Comparison of ENCODE assay signal across 8 mouse cellular contexts in the genomic region with DNA sequence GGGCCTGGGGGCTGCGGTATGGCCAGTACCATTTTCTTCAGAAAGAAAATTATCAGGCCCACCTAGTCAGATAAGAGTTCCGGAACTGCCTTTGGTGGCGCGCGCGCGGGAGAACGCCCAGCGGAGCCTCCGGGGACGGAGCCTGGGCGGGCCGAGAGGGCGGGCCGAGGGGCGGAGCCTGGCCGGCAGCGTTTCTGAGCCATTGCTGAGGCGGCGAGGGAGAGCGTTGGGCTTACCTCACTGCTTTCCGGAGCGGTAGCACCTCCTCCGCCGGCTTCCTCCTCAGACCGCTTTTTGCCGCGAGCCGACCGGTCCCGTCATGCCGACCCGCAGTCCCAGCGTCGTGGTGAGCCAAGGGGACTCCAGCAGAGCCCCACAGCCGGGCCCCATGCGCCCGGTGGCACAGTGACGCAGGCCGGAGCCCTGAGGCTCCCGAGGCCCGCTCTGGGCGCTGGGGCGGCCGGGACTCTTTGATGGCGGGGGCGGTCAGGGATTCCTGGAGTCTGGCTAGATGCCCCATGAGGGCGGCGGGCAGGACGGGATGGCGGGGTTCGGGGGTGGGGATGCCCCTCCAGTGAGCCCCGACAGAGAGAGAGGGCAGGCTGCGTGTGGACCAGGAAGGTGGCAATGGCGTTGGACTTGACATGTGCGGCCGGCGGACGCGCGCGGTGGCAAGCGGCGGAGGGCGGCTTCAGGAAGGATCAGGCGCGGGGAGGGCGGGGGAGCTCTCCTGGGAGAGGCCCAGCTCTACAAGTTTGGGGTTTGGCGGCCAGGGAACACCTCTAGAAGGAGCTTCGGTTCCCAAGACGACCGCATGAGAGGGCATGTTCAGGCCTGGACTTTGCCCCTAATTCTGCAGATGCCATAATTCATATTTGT. TPM values are rescaled to one million over a fixed set of nuclear protein-coding genes. Genes with fewer than 3 reads are reported as not detected.
DNase-seq lines count a peak whose midpoint lies in the region; ATAC-seq and TF ChIP-seq lines count a peak whose summit lies in the region.

A gene (plus strand): TSS at position 233 of the 879 bp plus-strand sequence.

- ATAC-seq in heart, embryonic 14.5 days (ENCODE audit: insufficient number of reproducible peaks, insufficient read depth, low FRiP score, low read depth) = peak; percentile 92
- ATAC-seq in liver, embryonic 14.5 days (ENCODE audit: insufficient read depth) = peak; percentile 95
- peak; percentile 96 for ATAC-seq in stomach, embryonic 15.5 days (ENCODE audit: insufficient read depth, low FRiP score, low read depth)

- TF ChIP-seq CTCF in liver, embryonic 14.5 days (IDR thresholded peaks at IDR 0.05; ENCODE audit: low read depth) = no peak

- H3K4me2 ChIP-seq in heart, embryonic 14.5 days (ENCODE audit: low read length) = peak within 1 kb of the TSS; percentile 66
- H3K4me2 ChIP-seq in liver, embryonic 14.5 days (ENCODE audit: low read depth) = peak within 1 kb of the TSS; percentile 70
- peak within 1 kb of the TSS; percentile 48 for H3K4me2 ChIP-seq in stomach, embryonic 15.5 days

- H3K27me3 ChIP-seq in forebrain, embryonic 10.5 days (ENCODE audit: poor library complexity, severe bottlenecking) = no peaks in the 10 kb centered on the region
- H3K27me3 ChIP-seq in heart, embryonic 14.5 days (ENCODE audit: control insufficient read depth, insufficient read depth, low read length) = no peaks in the 10 kb centered on the region
- no peaks in the 10 kb centered on the region for H3K27me3 ChIP-seq in liver, embryonic 14.5 days (ENCODE audit: control insufficient read depth, insufficient read depth, low read length)
- H3K27me3 ChIP-seq in stomach, embryonic 15.5 days (replicated peaks) = no peaks in the 10 kb centered on the region

- H3K4me1 ChIP-seq in forebrain, embryonic 10.5 days = peaks cover 12% of the 10 kb centered on the region; the same call in 1 of the 2 replicates
- H3K4me1 ChIP-seq in heart, embryonic 14.5 days (ENCODE audit: control insufficient read depth in 2 of 2, insufficient read depth in 2 of 2, low read length in 2 of 2) = no peaks in the 10 kb centered on the region
- H3K4me1 ChIP-seq in liver, embryonic 14.5 days (replicated peaks; ENCODE audit: control insufficient read depth in 2 of 2, insufficient read depth in 2 of 2, low read length in 1 of 2) = peaks cover 0 to 2% of the 10 kb centered on the region in 2 experiments; a peak in 2 of 4 replicates
- no peaks in the 10 kb centered on the region for H3K4me1 ChIP-seq in stomach, embryonic 15.5 days

- 15% methylated on average over 63 of the region's 72 CpGs for whole genome bisulfite sequencing in forebrain, embryonic 10.5 days
- 15% methylated on average over 64 of the region's 72 CpGs for WGBS in heart, embryonic 14.5 days
- WGBS in liver, embryonic 14.5 days (ENCODE audit: insufficient replicate concordance) = 8% methylated on average over 67 of the region's 72 CpGs
- WGBS in stomach, embryonic 15.5 days = 12% methylated on average over 64 of the region's 72 CpGs

- peaks cover 5% of the 10 kb centered on the region for H3K36me3 ChIP-seq in forebrain, embryonic 10.5 days (replicated peaks)
- H3K36me3 ChIP-seq in heart, embryonic 14.5 days (ENCODE audit: control insufficient read depth, insufficient read depth, low read length) = no peaks in the 10 kb centered on the region
- H3K36me3 ChIP-seq in liver, embryonic 14.5 days (replicated peaks; ENCODE audit: control insufficient read depth, insufficient read depth, low read depth) = no peaks in the 10 kb centered on the region
- no peaks in the 10 kb centered on the region for H3K36me3 ChIP-seq in stomach, embryonic 15.5 days

- no peaks in the 10 kb centered on the region for H3K9me3 ChIP-seq in forebrain, embryonic 10.5 days
- no peaks in the 10 kb centered on the region for H3K9me3 ChIP-seq in heart, embryonic 14.5 days (ENCODE audit: control insufficient read depth, low read length)
- no peaks in the 10 kb centered on the region for H3K9me3 ChIP-seq in liver, embryonic 14.5 days (ENCODE audit: control insufficient read depth, low read length)
- H3K9me3 ChIP-seq in stomach, embryonic 15.5 days = no peaks in the 10 kb centered on the region

- peak; percentile 75 to 81 for DNase-seq in CD8-positive naive resting alpha-beta T cell, adult 2 months (ENCODE audit: low read depth in 2 of 2, low spot score in 2 of 2)
- peak; percentile 53 for DNase-seq in c-Kit-positive CD71-negative TER-119-negative erythroid progenitor cells, embryonic 14.5 days (ENCODE audit: low read depth)
- peak; percentile 78 for DNase-seq in forebrain, embryonic 10.5 days (ENCODE audit: extremely low spot score, low spot score)
- peak; percentile 92 for DNase-seq in kidney, postnatal 14 days
- peak; percentile 67 to 73 (median 68) for DNase-seq in liver, embryonic 14.5 days (ENCODE audit: low read depth in 3 of 3, low spot score in 3 of 3)
- DNase-seq in neural tube, embryonic 10.5 days (ENCODE audit: extremely low spot score, low spot score) = peak; percentile 75

- peak within 1 kb of the TSS; percentile 70 for H3K4me3 ChIP-seq in forebrain, embryonic 10.5 days
- peak within 1 kb of the TSS; percentile 69 to 83 for H3K4me3 ChIP-seq in heart, embryonic 14.5 days (ENCODE audit: control insufficient read depth in 1 of 2, insufficient read depth in 1 of 2, low read depth in 1 of 2, low read length in 2 of 2)
- H3K4me3 ChIP-seq in liver, embryonic 14.5 days (ENCODE audit: insufficient read depth in 1 of 2, low read depth in 2 of 2, low read length in 2 of 2) = peak within 1 kb of the TSS; percentile 87 to 97
- H3K4me3 ChIP-seq in stomach, embryonic 15.5 days (replicated peaks) = peak within 1 kb of the TSS; percentile 64

- H3K27ac ChIP-seq in forebrain, embryonic 10.5 days = peak within 1 kb of the TSS; percentile 94
- peak within 1 kb of the TSS; percentile 91 to 93 for H3K27ac ChIP-seq in heart, embryonic 14.5 days (replicated peaks in 1 of 2; ENCODE audit: control insufficient read depth in 1 of 2, insufficient read depth in 1 of 2, low read depth in 2 of 2, low read length in 2 of 2)
- peak within 1 kb of the TSS; percentile 85 for H3K27ac ChIP-seq in liver, embryonic 14.5 days
- H3K27ac ChIP-seq in stomach, embryonic 15.5 days = peak within 1 kb of the TSS; percentile 94

- H3K9ac ChIP-seq in heart, embryonic 14.5 days (ENCODE audit: low read length) = peak within 1 kb of the TSS; percentile 92
- peak within 1 kb of the TSS; percentile 90 for H3K9ac ChIP-seq in liver, embryonic 14.5 days (replicated peaks)
- H3K9ac ChIP-seq in stomach, embryonic 15.5 days = peak within 1 kb of the TSS; percentile 66

- TF ChIP-seq EP300 in liver, embryonic 14.5 days (IDR thresholded peaks at IDR 0.05; ENCODE audit: low read depth) = 0 out of 2 replicates have a peak, but pooled peaks have one; percentile 21

RNA-seq across cellular contexts. Expression of the gene that starts here (rescaled TPM):
- 119 and 122 TPM in 2 replicates for polyA plus RNA-seq in forebrain, embryonic 10.5 days (2016; fragmentation: Nextera tagmentation; extraction: Ambion mirVana)
- 225 and 243 TPM in 2 replicates for polyA plus RNA-seq in heart, embryonic 14.5 days (2014; fragmentation: Nextera tagmentation; extraction: Ambion mirVana)
- polyA plus RNA-seq in liver, embryonic 14.5 days (2012; rRNA removed) = 38.7 and 68.1 TPM in 2 replicates
- polyA plus RNA-seq in liver, embryonic 14.5 days (2014; fragmentation: Nextera tagmentation; extraction: Ambion mirVana) = 220 and 227 TPM in 2 replicates
- polyA plus RNA-seq in stomach, embryonic 15.5 days (2015; fragmentation: Nextera tagmentation; extraction: Ambion mirVana) = 233 and 237 TPM in 2 replicates

Comparison
In these comparisons a context has a peak if more than half of its experiments do, and no peak if none do; other contexts are left out.
1. Peak in every context shown above with its lines: DNase-seq, ATAC-seq, H3K4me3 ChIP-seq and H3K27ac ChIP-seq.